Mouse (Mus musculus) T-helper 1 cell (primary cell): ENCODE measurements around the gene Rictor.
"Not testable (repeated sequence)": the region's sequence is repeated elsewhere in the genome, so short reads cannot be mapped to it uniquely, and the experiment has no call there.

Source experiments
- in situ Hi-C: fragments of 300-600 bp; cut with MboI, MseI; formaldehyde crosslinking; loops from one replicate; pipeline ENCODE4 v1.15.1; 2025; ENCODE audit warnings: high pct_unique_total_duplicates

The Rictor gene

DNA sequence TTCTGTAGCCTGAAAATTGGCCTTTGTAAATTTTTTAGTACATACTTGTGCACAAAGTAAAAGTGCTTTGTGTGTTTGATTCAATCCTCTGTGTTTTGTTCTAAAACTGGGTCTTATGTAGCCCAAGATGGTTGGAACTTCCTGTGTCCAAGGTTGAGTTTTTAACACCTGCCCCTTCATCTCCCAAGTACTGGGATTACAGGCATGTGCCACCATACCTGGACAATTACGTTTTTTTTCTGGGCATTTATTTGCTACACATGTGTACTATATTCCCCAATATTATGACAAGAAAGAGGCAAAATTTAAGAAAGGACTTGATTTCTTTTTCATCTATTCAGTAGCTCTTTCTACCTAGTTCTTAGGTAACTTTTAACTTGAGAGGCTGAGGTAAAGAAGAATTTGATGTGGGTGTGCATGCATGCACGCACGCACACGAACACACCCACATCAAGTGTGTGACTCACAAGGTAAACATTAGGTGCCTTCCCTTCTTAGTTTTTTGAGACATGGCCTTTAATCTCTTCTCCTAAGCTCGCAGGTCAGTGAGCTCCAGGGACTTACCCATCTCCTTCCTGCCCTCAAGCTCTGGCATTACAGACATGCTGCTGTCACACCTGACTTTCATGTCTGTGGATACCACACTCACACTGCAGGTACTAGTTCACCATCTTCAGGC, 18.1 kb downstream of the Rictor start:
- in situ Hi-C loops = loop anchor here (10.0 kb wide), 1 partner anchor 1281 kb away; no protein-coding TSS in a partner anchor

GRCm38 (mm10) chr15:6733076-6733475, 24.9 kb downstream of the Rictor start:
- in situ Hi-C loops = loop anchor here (10.0 kb wide), 1 partner anchor 258 kb away; no protein-coding TSS in a partner anchor

- in situ Hi-C loops = loop anchor here (10.0 kb wide), 1 partner anchor 264 kb away; no protein-coding TSS in a partner anchor
Observed at GRCm38 (mm10) chr15:6739180-6739579, 31.0 kb downstream of the Rictor start.

DNA sequence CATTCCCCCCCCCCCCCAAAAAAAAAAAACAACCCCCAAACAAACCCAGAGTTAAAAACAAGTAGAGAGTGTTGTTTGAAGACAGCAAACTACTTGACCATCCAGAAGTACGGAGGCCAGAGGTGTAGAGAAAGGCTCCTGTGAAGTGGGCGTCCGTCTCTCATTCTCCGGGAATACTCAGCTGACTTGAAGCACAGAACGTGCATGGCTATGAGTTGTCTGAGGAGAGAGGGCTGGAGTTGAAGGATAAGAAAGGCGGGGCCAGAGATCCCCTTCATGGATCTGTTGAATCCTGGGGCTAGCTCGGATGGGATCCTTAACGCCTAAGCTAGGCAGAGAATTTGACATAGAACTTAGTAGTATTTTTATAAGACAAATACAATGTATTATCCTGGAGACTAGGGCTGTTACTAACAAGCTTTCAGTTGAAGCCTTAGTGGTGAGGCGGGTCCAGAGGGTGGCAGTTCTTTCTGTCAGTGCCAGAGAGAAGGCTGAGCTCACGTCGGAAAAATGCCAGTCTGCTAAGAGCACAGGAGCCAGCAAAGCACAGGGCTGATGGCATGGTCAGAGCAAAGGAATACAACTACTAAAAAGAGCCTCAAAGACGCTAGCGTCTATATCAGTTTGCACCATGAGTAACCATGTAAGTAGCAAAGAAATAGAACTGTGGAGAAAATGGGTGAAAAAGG, 34.3 kb downstream of the Rictor start:
- in situ Hi-C loops = no loop called here

- in situ Hi-C loops = no loop called here
Observed at GRCm38 (mm10) chr15:6743723-6744122, 35.5 kb downstream of the Rictor start.

DNA sequence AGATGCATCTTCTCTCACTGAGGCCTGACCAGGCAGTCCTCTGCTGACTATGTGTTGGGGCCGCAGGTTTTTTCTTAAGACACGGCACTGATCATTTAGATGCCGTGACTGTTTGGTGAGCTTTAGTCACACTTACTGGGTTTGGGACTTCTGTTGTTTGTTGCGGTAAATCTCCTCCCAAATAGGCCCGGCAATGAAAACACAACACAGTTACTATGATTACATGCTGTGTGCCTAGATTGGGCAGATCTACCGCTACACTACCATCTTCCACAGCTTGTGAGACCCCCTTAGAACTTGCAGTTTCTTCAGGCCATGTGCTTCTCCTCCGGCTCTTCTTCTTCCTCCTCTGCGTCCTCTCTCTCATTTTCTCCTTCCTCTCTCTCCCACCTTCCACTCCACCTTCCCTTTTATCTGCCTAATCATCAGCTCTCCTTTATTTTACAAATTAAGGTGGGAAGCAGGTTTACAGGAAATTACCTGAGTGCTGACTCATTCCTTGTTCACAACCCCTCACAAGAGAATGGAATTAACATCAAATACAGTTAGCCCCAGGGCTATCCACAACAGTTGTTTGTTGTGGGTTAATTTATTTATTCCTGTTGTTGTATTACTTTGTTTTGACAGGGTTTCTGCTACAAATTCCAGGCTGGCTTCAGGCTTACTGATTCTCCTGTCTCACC, 38.3 kb downstream of the Rictor start:
- in situ Hi-C loops = not testable (repeated sequence)

GRCm38 (mm10) chr15:6747001-6747400, 38.8 kb downstream of the Rictor start:
- in situ Hi-C loops = no loop called here

- in situ Hi-C loops = no loop called here
Observed at GRCm38 (mm10) chr15:6754400-6754799, 46.2 kb downstream of the Rictor start.

GRCm38 (mm10) chr15:6772265-6772664, 64.1 kb downstream of the Rictor start:
- in situ Hi-C loops = no loop called here

DNA sequence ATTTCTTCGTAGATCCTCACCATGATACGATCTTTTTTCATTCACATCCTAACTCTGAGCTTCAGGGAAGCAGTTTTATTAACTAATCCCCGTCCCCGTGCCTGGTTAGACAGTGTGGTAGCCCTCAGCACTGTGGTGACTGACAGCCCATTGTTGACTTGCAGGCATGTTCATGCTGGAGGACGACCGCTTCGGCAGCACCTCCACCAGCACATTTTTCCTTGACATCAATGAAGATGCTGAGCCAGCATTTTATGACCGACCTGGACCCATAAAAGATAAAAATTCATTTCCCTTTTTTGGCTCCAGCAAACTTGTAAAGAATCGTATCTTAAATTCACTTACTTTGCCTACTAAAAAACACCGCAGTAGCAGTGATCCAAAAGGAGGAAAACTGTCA, 78.0 kb downstream of the Rictor start:
- in situ Hi-C loops = no loop called here

DNA sequence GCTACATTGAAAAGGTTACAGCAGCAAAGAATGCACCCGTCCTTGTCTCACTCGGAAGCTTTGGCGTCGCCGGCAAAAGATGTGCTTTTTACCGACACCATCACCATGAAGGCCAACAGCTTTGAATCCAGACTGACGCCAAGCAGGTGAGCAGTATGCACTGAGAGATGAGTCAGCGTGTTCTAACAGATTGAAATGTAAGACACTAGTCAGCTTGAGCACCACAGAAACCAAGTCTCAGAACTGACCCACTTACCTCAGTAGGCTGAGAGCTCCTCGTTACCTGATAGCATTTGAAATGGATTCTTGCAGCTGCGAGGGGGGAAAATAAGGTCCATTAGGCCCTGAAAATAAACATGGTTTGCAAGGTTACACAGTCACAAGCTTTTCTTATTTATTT, 79.1 kb downstream of the Rictor start:
- in situ Hi-C loops = no loop called here

GRCm38 (mm10) chr15:6790011-6790410, 81.8 kb downstream of the Rictor start:
- in situ Hi-C loops = no loop called here

GRCm38 (mm10) chr15:6791648-6792047, 83.5 kb downstream of the Rictor start:
- in situ Hi-C loops = no loop called here

- in situ Hi-C loops = no loop called here
Observed at GRCm38 (mm10) chr15:6792846-6793245, 84.7 kb downstream of the Rictor start.

DNA sequence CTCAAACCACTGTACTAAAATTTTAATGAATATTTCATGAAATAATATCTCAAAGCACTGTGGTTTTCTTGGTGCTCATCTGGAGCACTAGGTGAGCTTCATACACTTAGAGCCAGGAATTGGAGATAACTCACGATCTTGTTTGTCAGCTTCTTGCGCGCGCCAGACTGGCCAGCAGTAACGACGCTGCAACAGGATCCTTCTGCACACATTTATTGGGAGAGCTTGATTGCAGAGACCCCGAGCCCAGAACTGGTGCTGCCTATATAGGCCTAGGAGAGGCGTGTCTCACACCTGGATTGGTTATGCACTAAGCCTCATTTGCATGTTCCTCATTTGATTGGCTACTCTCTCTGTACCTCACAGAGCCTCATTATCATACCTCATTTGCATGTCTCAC, 93.0 kb downstream of the Rictor start:
- in situ Hi-C loops = not testable (repeated sequence)

DNA sequence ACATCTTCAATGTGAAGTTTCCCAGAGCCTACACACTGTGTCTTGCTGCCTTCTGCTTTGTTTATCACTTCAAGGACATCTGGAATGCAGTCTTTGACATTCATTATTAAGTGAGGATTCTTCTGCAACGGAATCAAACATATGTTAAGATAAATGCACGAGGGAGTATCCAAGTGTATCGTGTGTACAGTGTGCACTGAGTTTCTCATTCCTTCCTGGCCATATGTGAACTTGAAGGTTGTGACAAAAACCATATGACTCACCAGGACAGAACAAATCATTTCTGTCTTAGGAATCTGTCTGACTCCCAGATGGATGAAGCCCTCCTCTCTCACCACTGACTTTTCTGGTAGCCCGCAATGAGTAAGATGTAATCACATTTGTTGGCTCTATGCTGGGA, 107.6 kb downstream of the Rictor start:
- in situ Hi-C loops = no loop called here

- in situ Hi-C loops = no loop called here
Observed at GRCm38 (mm10) chr15:6840199-6840598, 132.0 kb downstream of the Rictor start.

GRCm38 (mm10) chr15:6849851-6850250, 141.7 kb downstream of the Rictor start:
- in situ Hi-C loops = loop anchor here (5.0 kb wide), 1 partner anchor 72 kb away; no protein-coding TSS in a partner anchor
